Mouse (Mus musculus): ENCODE data around the gene Bloc1s5.
"Not testable (repeated sequence)": the region's sequence is repeated elsewhere in the genome, so short reads cannot be mapped to it uniquely, and the experiment has no call there.

Bloc1s5 gene

GRCm38 (mm10) chr13:38618001-38618630, 16.8 kb downstream of the Bloc1s5 start:
- DNase-seq (ENCODE audit: low spot score), result not testable (repeated sequence)

- DNase-seq (ENCODE audit: low spot score), result no peak
Measured at GRCm38 (mm10) chr13:38616887-38617286, 18.0 kb downstream of the Bloc1s5 start.

GRCm38 (mm10) chr13:38615656-38616055, 19.3 kb downstream of the Bloc1s5 start:
- DNase-seq (ENCODE audit: low spot score), result no peak

GRCm38 (mm10) chr13:38614298-38614697, 20.6 kb downstream of the Bloc1s5 start:
- DNase-seq (ENCODE audit: low spot score), result no peak

GRCm38 (mm10) chr13:38613583-38613982, 21.3 kb downstream of the Bloc1s5 start:
- no peak for DNase-seq (ENCODE audit: low spot score)

GRCm38 (mm10) chr13:38612608-38613007, 22.3 kb downstream of the Bloc1s5 start:
- DNase-seq (ENCODE audit: low spot score), result no peak

GRCm38 (mm10) chr13:38612179-38612578, 22.7 kb downstream of the Bloc1s5 start:
- DNase-seq (ENCODE audit: low spot score), result no peak

- DNase-seq (ENCODE audit: low spot score), result no peak
Measured at GRCm38 (mm10) chr13:38610336-38610735, 24.6 kb downstream of the Bloc1s5 start.

- no peak for DNase-seq (ENCODE audit: low spot score)
Measured at GRCm38 (mm10) chr13:38607130-38607529, 27.8 kb downstream of the Bloc1s5 start.

- DNase-seq (ENCODE audit: low spot score), result no peak
Measured at GRCm38 (mm10) chr13:38605353-38605752, 29.6 kb downstream of the Bloc1s5 start.

- no peak for DNase-seq (ENCODE audit: low spot score)
Measured at GRCm38 (mm10) chr13:38602966-38603365, 31.9 kb downstream of the Bloc1s5 start.

- DNase-seq (ENCODE audit: low spot score), result no peak
Measured at GRCm38 (mm10) chr13:38602243-38602832, 32.6 kb downstream of the Bloc1s5 start.

- no peak for DNase-seq (ENCODE audit: low spot score)
Measured at GRCm38 (mm10) chr13:38600811-38601210, 34.1 kb downstream of the Bloc1s5 start.

- no peak for DNase-seq (ENCODE audit: low spot score)
Measured at GRCm38 (mm10) chr13:38597076-38597475, 37.8 kb downstream of the Bloc1s5 start.

- DNase-seq (ENCODE audit: low spot score), result no peak
Measured at GRCm38 (mm10) chr13:38596461-38596860, 38.4 kb downstream of the Bloc1s5 start.

GRCm38 (mm10) chr13:38593114-38593513, 41.8 kb downstream of the Bloc1s5 start:
- DNase-seq (ENCODE audit: low spot score), result no peak

- no peak for DNase-seq (ENCODE audit: low spot score)
Measured at GRCm38 (mm10) chr13:38587350-38587749, 47.6 kb downstream of the Bloc1s5 start.

GRCm38 (mm10) chr13:38586451-38586850, 48.5 kb downstream of the Bloc1s5 start:
- DNase-seq (ENCODE audit: low spot score), result no peak

GRCm38 (mm10) chr13:38582768-38583167, 52.1 kb downstream of the Bloc1s5 start:
- DNase-seq (ENCODE audit: low spot score), result no peak

- DNase-seq (ENCODE audit: low spot score), result peak; percentile 38
Measured at GRCm38 (mm10) chr13:38580601-38581457, 54.1 kb downstream of the Bloc1s5 start.

- no peak for DNase-seq (ENCODE audit: low spot score)
Measured at GRCm38 (mm10) chr13:38579971-38580600, 54.8 kb downstream of the Bloc1s5 start.

- no peak for DNase-seq (ENCODE audit: low spot score)
Measured at GRCm38 (mm10) chr13:38574668-38575067, 60.2 kb downstream of the Bloc1s5 start.

All from urinary bladder, postnatal 25 days (tissue).